Mouse (Mus musculus): ENCODE data around the gene Ap1m1. TPM values are rescaled to one million over a fixed set of nuclear protein-coding genes. Genes with fewer than 3 reads are reported as not detected.

Ap1m1 gene
- total and polyA plus RNA-seq, 2 experiments = 7.9 to 38.9 TPM

GRCm38 (mm10) chr8:72303633-72304032 is 63.8 kb downstream of the Ap1m1 start:
- Histone ChIP-seq H3K9ac (ENCODE audit: low read depth, low read length) (no peak overlapping the region), H3K27me3 (ENCODE audit: control insufficient read depth, insufficient read depth, low read length) (no peaks in the 10 kb centered on the region), H3K79me2 (ENCODE audit: control insufficient read depth, insufficient read depth, low read length) (no peaks in the 10 kb centered on the region), H3K36me3 (ENCODE audit: control insufficient read depth, insufficient read depth, low read length) (no peaks in the 10 kb centered on the region), H3K4me1 (ENCODE audit: control insufficient read depth, insufficient read depth, low read length) (peaks cover 3% of the 10 kb centered on the region; the same call in 1 of the 2 replicates), H3K27ac (replicated peaks; ENCODE audit: insufficient read depth, low read depth, low read length) (no peak overlapping the region; the same call in 1 of the 2 replicates), H3K4me3 (ENCODE audit: insufficient read depth, low read depth, low read length) (0 out of 2 replicates have a peak overlapping the region, but pooled peaks have one; percentile 0)
- 3% methylated on average over 8 of the region's 8 CpGs for WGBS
- peak; percentile 93 for DNase-seq (ENCODE audit: extremely low read depth, low read depth, low spot score)
- TF ChIP-seq POLR2A (IDR thresholded peaks at IDR 0.05; ENCODE audit: extremely low read depth, insufficient read depth, low read length) (0 out of 2 replicates have a peak, but pooled peaks have one; percentile 19), CTCF (IDR thresholded peaks at IDR 0.05; ENCODE audit: low read depth, low read length) (no peak)

DNA sequence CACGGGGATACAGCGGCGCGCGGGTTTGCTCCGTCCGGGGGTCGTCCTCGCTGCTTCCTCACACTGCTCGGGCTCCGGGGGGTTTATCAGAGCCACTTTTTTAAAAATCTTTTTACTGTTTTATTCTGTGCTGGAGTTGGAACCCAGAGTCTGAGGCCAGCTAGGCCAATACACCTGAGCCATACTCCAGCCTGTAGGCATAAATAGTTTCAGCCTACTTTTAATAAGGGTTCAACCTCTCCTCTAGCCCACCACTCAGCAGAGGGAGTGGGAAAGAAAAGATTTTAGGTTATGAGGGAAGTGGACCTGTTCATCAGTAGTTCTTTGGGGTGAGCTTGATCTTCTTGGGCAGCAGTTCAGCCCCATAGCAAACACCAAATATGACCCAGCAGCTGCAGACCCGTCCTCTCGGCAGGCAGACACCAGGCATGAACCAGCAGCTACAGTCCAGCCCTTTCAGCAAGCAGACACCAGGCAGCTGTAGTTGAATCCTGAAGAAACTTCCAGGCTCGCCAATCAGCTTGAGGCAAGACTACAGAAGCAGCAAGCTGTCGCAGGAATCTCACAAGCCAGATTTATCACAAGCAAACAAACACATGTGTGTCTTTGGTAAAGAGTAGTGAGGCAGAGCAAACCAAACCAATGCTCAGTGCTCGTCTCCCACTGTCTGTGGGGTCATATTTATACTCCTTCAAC is 65.5 kb downstream of the Ap1m1 start, which contains the start of gene Gm10282:
TSS of gene Gm10282 (minus strand) at position 51 of the 696 bp plus-strand sequence.
- Histone ChIP-seq H3K36me3 (ENCODE audit: control insufficient read depth, insufficient read depth, low read length) (no peaks in the 10 kb centered on the region), H3K27ac (replicated peaks; ENCODE audit: insufficient read depth, low read depth, low read length) (no peak within 1 kb of the TSS), H3K27me3 (ENCODE audit: control insufficient read depth, insufficient read depth, low read length) (no peaks in the 10 kb centered on the region), H3K79me2 (ENCODE audit: control insufficient read depth, insufficient read depth, low read length) (no peaks in the 10 kb centered on the region), H3K9ac (ENCODE audit: low read depth, low read length) (no peak within 1 kb of the TSS), H3K4me1 (ENCODE audit: control insufficient read depth, insufficient read depth, low read length) (peaks cover 3% of the 10 kb centered on the region; the same call in 1 of the 2 replicates), H3K4me3 (ENCODE audit: insufficient read depth, low read depth, low read length) (no peak within 1 kb of the TSS)
- WGBS = 92% methylated on average over 16 of the region's 16 CpGs
- TF ChIP-seq POLR2A (IDR thresholded peaks at IDR 0.05; ENCODE audit: extremely low read depth, insufficient read depth, low read length) = no peak
- no peak for TF ChIP-seq CTCF (IDR thresholded peaks at IDR 0.05; ENCODE audit: low read depth, low read length)
- DNase-seq (ENCODE audit: extremely low read depth, low read depth, low spot score) = no peak

DNA sequence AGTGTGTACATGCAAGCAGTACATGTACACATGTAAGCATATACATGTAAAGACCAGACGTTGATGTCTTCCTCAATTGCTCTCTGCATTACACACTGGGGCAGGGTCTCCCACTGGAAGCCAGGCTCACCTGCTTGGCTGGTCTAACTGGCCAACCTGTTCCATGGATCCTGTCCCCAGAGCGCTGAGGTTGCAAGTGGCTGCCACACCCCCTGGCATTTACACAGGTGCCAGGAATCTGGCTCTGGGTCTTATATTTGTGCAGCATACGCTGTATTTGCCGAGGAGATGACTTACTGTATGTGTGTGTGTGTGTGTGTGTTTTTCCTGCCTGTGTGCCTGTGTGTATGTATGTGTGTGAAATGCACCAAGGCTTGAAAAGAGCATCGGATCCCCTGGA is 67.1 kb downstream of the Ap1m1 start:
- no peaks in the 10 kb centered on the region for H3K36me3 ChIP-seq (ENCODE audit: control insufficient read depth, insufficient read depth, low read length)
- H3K27me3 ChIP-seq (ENCODE audit: control insufficient read depth, insufficient read depth, low read length) = no peaks in the 10 kb centered on the region
- H3K4me1 ChIP-seq (ENCODE audit: control insufficient read depth, insufficient read depth, low read length) = peaks cover 3% of the 10 kb centered on the region; the same call in 1 of the 2 replicates
- no peak overlapping the region for H3K27ac ChIP-seq (replicated peaks; ENCODE audit: insufficient read depth, low read depth, low read length)
- H3K9ac ChIP-seq (ENCODE audit: low read depth, low read length) = no peak overlapping the region
- TF ChIP-seq POLR2A (IDR thresholded peaks at IDR 0.05; ENCODE audit: extremely low read depth, insufficient read depth, low read length) (no peak), CTCF (IDR thresholded peaks at IDR 0.05; ENCODE audit: low read depth, low read length) (no peak)
- no peaks in the 10 kb centered on the region for H3K79me2 ChIP-seq (ENCODE audit: control insufficient read depth, insufficient read depth, low read length)
- WGBS = 84% methylated on average over 5 of the region's 5 CpGs
- no peak for DNase-seq (ENCODE audit: extremely low read depth, low read depth, low spot score)
- H3K4me3 ChIP-seq (ENCODE audit: insufficient read depth, low read depth, low read length) = no peak overlapping the region

Other genes with a start within 250 kb of the Ap1m1 start
- gene Cyp4f18, start 230.4 kb upstream of the Ap1m1 start, total RNA-seq (2014; rRNA removed) = 0.74 TPM in 2 replicates
- gene Cyp4f18, start 230.4 kb upstream of the Ap1m1 start, polyA plus RNA-seq (2012; rRNA removed) = 0.36 and 1.2 TPM in 2 replicates
- not detected in 2 replicates for gene Olfr372, start 198.8 kb upstream of the Ap1m1 start, total RNA-seq (2014; rRNA removed)
- not detected in 2 replicates for gene Olfr372, start 198.8 kb upstream of the Ap1m1 start, polyA plus RNA-seq (2012; rRNA removed)
- gene Olfr373, start 156.8 kb upstream of the Ap1m1 start, total RNA-seq (2014; rRNA removed) = not detected in 2 replicates
- not detected in 2 replicates for gene Olfr373, start 156.8 kb upstream of the Ap1m1 start, polyA plus RNA-seq (2012; rRNA removed)
- gene Olfr374, start 133.0 kb upstream of the Ap1m1 start, total RNA-seq (2014; rRNA removed) = not detected in 2 replicates
- not detected in 2 replicates for gene Olfr374, start 133.0 kb upstream of the Ap1m1 start, polyA plus RNA-seq (2012; rRNA removed)
- 23.8 and 26.7 TPM in 2 replicates for gene Tpm4, start 105.0 kb upstream of the Ap1m1 start, total RNA-seq (2014; rRNA removed)
- gene Tpm4, start 105.0 kb upstream of the Ap1m1 start, polyA plus RNA-seq (2012; rRNA removed) = 6.9 and 10.1 TPM in 2 replicates
- gene Rab8a, start 78.8 kb upstream of the Ap1m1 start, total RNA-seq (2014; rRNA removed) = 91.4 and 101 TPM in 2 replicates
- gene Rab8a, start 78.8 kb upstream of the Ap1m1 start, polyA plus RNA-seq (2012; rRNA removed) = 27.5 and 61.4 TPM in 2 replicates
- gene Hsh2d, start 50.4 kb upstream of the Ap1m1 start, total RNA-seq (2014; rRNA removed) = 0.07 and 0.18 TPM in 2 replicates
- 0.07 and 0.11 TPM in 2 replicates for gene Hsh2d, start 50.4 kb upstream of the Ap1m1 start, polyA plus RNA-seq (2012; rRNA removed)
- 1.1 and 2.6 TPM in 2 replicates for gene Cib3, start 27.2 kb upstream of the Ap1m1 start, total RNA-seq (2014; rRNA removed)
- 0.60 and 1.5 TPM in 2 replicates for gene Cib3, start 27.2 kb upstream of the Ap1m1 start, polyA plus RNA-seq (2012; rRNA removed)
- gene Gm11034, start 26.4 kb upstream of the Ap1m1 start, total RNA-seq (2014; rRNA removed) = not detected in 2 replicates
- not detected in 2 replicates for gene Gm11034, start 26.4 kb upstream of the Ap1m1 start, polyA plus RNA-seq (2012; rRNA removed)
- 28.6 and 29.5 TPM in 2 replicates for gene Fam32a, start 20.3 kb upstream of the Ap1m1 start, total RNA-seq (2014; rRNA removed)
- gene Fam32a, start 20.3 kb upstream of the Ap1m1 start, polyA plus RNA-seq (2012; rRNA removed) = 18.8 and 28.4 TPM in 2 replicates
- 0.54 and 1.0 TPM in 2 replicates for gene Gm10282, start 65.2 kb downstream of the Ap1m1 start, total RNA-seq (2014; rRNA removed)
- gene Gm10282, start 65.2 kb downstream of the Ap1m1 start, polyA plus RNA-seq (2012; rRNA removed) = 0.37 and 0.42 TPM in 2 replicates
- gene Klf2, start 79.0 kb downstream of the Ap1m1 start, total RNA-seq (2014; rRNA removed) = 2.7 and 2.8 TPM in 2 replicates
- 4.4 and 6.0 TPM in 2 replicates for gene Klf2, start 79.0 kb downstream of the Ap1m1 start, polyA plus RNA-seq (2012; rRNA removed)
- 9.0 and 9.5 TPM in 2 replicates for gene Eps15l1, start 181.4 kb downstream of the Ap1m1 start, total RNA-seq (2014; rRNA removed)
- 8.7 and 13.0 TPM in 2 replicates for gene Eps15l1, start 181.4 kb downstream of the Ap1m1 start, polyA plus RNA-seq (2012; rRNA removed)
- 2.2 and 3.1 TPM in 2 replicates for gene Calr3, start 203.9 kb downstream of the Ap1m1 start, total RNA-seq (2014; rRNA removed)
- 0.54 TPM in 2 replicates for gene Calr3, start 203.9 kb downstream of the Ap1m1 start, polyA plus RNA-seq (2012; rRNA removed)
- gene 1700030K09Rik, start 203.9 kb downstream of the Ap1m1 start, total RNA-seq (2014; rRNA removed) = 1.8 and 2.1 TPM in 2 replicates
- 2.5 and 3.6 TPM in 2 replicates for gene 1700030K09Rik, start 203.9 kb downstream of the Ap1m1 start, polyA plus RNA-seq (2012; rRNA removed)
- 5.3 and 6.7 TPM in 2 replicates for gene Cherp, start 235.2 kb downstream of the Ap1m1 start, total RNA-seq (2014; rRNA removed)
- 16.2 and 22.7 TPM in 2 replicates for gene Cherp, start 235.2 kb downstream of the Ap1m1 start, polyA plus RNA-seq (2012; rRNA removed)

All from liver, adult 2 months (tissue).